Mouse (Mus musculus) lung, postnatal 10 days (tissue): ENCODE results near the gene Rpl10l.

ENCODE experiments used
- DNase-seq: peaks from one replicate; pipeline ENCODE4 v3.0.0; 2021

The Rpl10l gene

DNA sequence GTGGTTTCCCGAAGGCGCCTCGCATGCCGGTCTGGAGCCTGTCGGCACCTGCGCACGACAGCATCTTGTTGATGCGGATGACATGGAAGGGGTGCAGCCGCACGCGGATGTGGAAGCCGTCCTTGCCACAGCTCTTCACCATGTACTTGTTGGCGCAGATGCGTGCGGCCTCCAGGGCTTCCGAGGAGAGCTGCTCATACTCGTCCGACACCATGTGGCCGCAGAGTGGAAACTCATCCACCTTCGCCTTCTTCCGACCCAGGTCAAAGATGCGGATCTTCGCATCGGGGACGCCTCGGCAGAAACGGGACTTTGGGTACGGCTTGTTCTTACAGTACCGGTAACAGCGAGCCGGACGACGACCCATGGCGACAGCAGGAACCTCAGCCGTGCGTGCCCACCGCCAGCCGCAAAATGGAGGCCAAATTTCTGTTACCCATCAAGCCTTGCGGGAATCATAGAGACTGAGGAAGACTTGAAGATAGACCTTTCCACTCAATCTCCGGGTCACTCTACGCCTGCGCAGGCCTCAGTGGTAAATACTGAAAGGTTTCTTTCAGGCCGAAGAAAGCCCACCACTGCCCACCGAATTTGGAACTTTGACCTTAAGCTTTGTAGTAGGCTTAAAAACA, at the start of gene Rpl10l:
Gene Rpl10l, minus strand, starts transcription at position 411 of the 632 bp plus-strand sequence.
- no peak for DNase-seq

DNA sequence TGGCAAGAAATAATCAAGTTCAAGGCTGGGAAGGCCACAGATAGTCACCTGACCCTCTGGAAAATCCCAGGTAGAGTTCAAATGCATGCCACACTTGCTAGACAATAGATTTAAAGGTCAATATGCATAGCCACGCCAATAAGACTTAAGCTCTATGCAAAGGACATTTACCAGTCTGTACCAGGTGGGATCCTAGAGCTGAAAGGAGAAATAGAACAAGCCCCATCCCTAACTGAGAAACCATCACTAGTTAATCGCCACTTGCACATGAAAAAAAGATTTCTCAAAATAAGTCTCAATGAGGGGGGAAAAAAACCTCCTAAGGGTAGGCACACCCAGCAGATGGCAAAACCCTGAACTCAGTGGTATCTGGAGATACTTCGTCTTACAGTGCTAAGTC, 8.3 kb downstream of the Rpl10l start:
- DNase-seq: no peak

- no peak for DNase-seq
These were observed 38.6 kb downstream of the Rpl10l start for GRCm38 (mm10) chr12:66245461-66246099.

DNA sequence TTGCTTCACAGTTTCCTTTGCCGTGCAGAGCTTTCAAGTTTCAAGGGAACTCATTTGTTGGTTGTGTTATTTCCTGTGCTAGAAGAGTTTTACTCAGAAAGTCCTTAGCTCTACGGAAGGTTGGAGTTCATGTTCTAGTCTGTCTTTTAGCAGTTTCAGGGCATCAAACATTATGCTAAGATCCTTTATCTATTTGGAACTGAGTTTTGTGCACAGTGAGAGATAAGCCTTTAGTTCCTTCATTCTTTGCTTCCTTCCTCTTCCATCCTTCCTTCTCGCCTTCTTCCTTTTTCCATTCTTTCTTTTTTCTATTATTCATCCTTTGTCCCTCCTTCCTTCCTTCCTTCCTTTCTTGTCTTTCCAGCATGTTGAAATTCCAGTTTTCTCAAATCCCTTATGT, 50.0 kb downstream of the Rpl10l start:
- no peak for DNase-seq
